Mouse (Mus musculus): ENCODE data around the gene Nek10. TPM values are rescaled to one million over a fixed set of nuclear protein-coding genes. Genes with fewer than 3 reads are reported as not detected.

The Nek10 gene
- not detected in 2 replicates for polyA plus RNA-seq (2012)

GRCm38 (mm10) chr14:14803115-14803514 lies at the start of gene Nek10:
Gene Nek10 (plus strand): TSS chr14:14803415.

Other genes with a start within 250 kb of the Nek10 start
- 7.9 and 8.0 TPM in 2 replicates for gene Slc4a7, start 101.1 kb upstream of the Nek10 start, polyA plus RNA-seq (2012)